Mouse (Mus musculus) central nervous system, embryonic 18 days (tissue): ENCODE measurements around the gene 4930415L06Rik. TPM values are rescaled to one million over a fixed set of nuclear protein-coding genes. Genes with fewer than 3 reads are reported as not detected.

Source experiments
- polyA plus RNA-seq: library from polyadenylated mRNA; depleted of rRNA; stranded (reverse); fragments of >200 nt; gene quantifications from 2 replicates; pipeline ENCODE4 v1.2.3, GENCODE M21; 2012; rRNA removed

4930415L06Rik gene
- not detected in 2 replicates for polyA plus RNA-seq

GRCm38 (mm10) chrX:89932752-89933151 is at the start of gene 4930415L06Rik:
TSS of gene 4930415L06Rik (minus strand) at chrX:89932852.

Other genes starting within 250 kb of the 4930415L06Rik start
- gene 4932429P05Rik, start 180.6 kb downstream of the 4930415L06Rik start, polyA plus RNA-seq: not detected in 2 replicates